Mouse (Mus musculus): ENCODE measurements around the gene B3gnt2.

Gene B3gnt2

GRCm38 (mm10) chr11:22871628-22872306 lies 11.0 kb upstream of the B3gnt2 start:
- DNase-seq (ENCODE audit: low spot score in 2 of 2): no peak

- no peak for DNase-seq (ENCODE audit: low spot score in 2 of 2)
These were observed 7.8 kb upstream of the B3gnt2 start for GRCm38 (mm10) chr11:22868582-22868981.

- no peak for DNase-seq (ENCODE audit: low spot score in 2 of 2)
These were observed 6.9 kb upstream of the B3gnt2 start for GRCm38 (mm10) chr11:22867691-22868090.

DNA sequence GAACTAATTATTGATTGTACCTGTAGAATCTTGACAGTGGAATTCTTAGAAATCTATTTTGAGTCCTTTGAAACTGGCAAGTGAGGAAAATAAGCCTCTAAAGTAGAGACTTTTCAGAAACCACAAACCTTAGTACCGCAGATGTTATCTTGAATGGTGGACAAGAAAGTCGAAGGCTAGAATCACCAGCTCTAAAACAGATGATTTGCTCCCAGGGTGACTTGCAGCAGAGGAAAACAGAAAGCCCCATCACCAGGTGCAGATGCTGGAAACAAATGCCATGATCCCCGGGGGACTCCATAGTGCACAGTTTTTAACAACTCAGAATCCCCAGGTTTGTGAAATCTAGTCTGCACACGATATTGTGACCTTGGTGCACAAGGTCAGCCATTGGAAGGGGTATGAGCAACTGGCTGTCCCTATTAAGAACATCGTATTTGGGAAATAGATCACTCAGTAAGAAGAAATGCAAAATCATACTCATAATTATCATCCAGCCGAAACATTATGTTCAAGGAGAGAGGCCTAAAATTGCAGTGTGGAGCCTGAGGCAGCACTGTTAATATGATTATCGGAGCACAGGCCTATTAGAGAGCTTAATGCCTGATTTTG lies 5.0 kb upstream of the B3gnt2 start:
- DNase-seq (ENCODE audit: low spot score in 2 of 2): no peak

DNA sequence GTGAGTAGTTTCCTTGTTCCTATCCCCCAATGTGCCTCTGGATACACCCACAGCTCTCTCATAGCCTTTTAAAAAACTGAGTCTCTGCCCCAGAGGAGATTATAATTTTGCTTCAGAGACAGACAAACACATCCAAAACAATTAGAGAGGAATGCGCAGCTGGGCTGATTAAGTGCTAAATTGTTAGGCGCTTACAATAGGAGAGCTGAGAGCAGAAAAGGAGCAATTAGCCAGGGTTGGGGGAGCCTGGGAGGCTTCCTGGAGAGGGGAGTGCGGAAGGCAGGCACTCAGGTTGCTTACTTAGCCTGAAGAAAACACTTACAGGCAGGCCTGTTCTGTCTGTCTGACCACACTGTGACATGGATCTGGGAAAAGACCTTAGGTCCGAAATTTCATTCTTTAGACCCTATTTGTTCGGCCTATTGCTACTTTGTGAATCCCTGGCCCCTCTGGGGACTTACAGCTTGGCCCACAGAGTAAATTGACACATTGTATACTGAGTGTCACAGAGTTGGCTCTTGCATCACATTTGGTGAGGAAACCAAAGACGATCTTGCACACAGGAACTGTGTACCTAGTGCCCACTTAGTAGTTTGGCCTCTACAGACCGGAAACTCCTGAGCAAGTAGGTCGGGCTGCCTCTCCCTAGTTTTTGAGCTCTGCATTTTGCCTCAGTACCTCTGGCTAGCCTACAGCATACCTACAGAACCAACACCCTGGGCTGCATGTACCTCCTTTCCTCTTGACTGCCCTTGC lies 3.7 kb upstream of the B3gnt2 start:
- DNase-seq (ENCODE audit: low spot score in 2 of 2): no peak

DNA sequence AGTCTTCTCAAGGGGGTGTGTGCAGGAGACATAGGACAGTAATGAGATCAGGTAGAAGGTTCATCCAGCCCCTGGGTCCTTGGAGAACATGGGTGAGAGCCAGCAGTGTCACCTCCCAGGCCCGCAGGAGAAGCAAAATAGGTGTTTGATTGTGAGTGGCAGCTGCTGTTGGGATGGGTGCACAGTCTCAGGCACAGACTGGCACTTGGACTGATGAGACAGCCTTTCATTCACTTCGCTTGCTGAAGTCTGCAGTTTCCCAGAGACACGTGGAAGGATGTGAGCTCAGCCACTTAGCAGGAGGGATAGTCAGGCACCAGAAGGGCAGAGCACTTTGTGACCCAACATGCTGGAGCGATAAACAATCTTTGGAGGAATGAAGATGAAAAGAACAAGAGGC lies 2.8 kb upstream of the B3gnt2 start:
- DNase-seq (ENCODE audit: low spot score in 2 of 2): no peak

GRCm38 (mm10) chr11:22861315-22861714 lies 554 bp upstream of the B3gnt2 start:
- DNase-seq (ENCODE audit: low spot score in 2 of 2): no peak

GRCm38 (mm10) chr11:22859633-22860334 lies 977 bp downstream of the B3gnt2 start:
- peak; percentile 70 to 78 for DNase-seq (ENCODE audit: low spot score in 2 of 2)

- no peak for DNase-seq (ENCODE audit: low spot score in 2 of 2)
These were observed 1.5 kb downstream of the B3gnt2 start for GRCm38 (mm10) chr11:22859301-22859632.

DNA sequence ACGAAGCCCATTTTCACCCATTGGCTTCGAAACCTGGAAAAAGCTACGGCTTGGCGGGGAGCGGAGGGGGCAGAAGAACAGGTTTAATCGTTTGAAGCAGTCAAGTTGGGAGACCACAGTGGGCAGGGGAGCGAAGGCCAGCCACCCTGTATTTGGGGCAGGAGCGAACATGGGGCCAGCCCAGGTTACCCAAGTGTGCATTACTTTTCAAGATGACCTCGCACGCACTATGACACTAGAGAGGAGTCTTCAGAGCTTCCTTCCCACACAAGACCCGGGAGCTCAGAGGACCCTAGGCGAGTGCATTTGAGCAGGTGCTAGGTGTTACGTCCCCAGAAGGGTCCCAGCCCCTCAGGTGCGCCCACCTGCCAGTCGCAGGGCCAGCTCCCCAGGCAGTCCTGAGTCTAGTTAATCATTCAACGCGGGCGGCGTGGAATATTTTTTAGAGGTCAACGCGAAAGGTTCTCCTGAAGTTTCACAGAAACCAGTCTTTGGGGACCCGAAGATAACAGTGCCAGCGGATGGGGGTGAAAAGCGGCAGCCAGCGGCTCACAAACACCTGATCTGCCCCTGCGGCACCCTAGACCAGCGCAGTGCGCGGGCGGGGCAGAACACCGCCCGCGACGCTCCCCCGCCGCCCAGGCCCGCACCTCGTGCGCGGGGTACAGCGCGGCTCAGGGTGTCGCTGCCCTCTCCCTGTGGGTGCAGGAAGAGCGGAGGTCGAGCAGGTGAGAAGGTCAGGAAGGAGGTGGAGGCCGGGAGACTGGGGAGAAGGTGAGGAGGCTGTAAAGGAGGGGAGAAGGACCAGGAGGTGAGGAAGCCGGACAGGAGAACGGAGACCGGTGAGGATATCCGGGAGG lies 2.1 kb downstream of the B3gnt2 start:
- DNase-seq (ENCODE audit: low spot score in 2 of 2): no peak

DNA sequence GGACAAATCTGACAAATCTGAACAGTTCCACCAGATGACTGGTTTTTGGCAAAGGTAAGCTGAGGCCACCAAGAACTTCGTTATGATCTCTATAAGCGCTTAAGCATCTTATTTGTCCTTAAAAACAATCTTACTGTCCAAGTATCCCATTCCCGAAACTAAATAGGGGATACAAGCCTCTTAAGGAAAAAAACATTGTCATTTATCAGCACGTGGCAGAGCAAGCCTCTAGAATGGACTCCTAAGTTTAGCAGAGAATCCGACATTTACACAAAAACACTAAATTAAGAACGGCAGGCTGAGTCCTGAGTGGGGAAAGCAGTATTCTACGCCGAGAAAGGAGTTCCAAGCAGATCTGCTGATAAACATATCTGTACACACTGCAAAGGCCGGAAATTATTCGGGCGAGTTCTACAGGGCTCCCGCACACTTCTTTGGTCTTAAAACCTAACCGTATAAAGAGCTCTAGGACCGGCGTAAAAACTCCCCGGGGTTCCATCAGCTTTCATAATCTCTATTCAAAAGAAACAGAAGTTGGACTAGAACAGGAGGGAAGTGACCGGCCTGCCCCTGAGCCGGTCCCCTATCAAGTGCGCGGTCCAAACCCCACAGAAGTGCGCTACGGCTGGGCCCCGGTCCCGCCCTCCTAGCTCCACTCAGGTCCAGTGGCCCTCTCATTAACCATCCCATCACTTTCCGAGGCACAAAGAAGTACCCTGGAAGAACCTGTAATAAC lies 2.9 kb downstream of the B3gnt2 start:
- DNase-seq (ENCODE audit: low spot score in 2 of 2): no peak

GRCm38 (mm10) chr11:22857106-22857704 lies 3.6 kb downstream of the B3gnt2 start:
- no peak for DNase-seq (ENCODE audit: low spot score in 2 of 2)

- no peak for DNase-seq (ENCODE audit: low spot score in 2 of 2)
These were observed 4.3 kb downstream of the B3gnt2 start for GRCm38 (mm10) chr11:22856371-22856965.

DNA sequence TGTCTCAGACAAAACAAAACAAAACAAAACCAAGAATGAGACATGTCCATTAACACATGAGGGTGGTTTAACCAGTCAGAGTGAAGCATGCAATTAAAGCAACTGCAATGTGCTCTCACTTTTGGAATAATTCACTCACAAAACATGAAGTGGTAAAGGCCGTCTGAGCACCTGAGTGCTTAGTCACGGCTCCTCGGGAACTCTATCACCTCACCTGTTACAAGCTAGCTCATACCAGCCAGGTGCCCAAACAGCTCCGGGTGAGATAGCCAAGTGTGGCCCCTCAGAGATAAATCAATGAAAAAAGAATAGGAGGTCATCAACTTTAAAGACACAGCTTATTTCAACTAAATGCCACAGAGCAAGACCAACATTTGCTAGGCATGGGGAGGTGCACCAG lies 6.2 kb downstream of the B3gnt2 start:
- DNase-seq (ENCODE audit: low spot score in 2 of 2): no peak

DNA sequence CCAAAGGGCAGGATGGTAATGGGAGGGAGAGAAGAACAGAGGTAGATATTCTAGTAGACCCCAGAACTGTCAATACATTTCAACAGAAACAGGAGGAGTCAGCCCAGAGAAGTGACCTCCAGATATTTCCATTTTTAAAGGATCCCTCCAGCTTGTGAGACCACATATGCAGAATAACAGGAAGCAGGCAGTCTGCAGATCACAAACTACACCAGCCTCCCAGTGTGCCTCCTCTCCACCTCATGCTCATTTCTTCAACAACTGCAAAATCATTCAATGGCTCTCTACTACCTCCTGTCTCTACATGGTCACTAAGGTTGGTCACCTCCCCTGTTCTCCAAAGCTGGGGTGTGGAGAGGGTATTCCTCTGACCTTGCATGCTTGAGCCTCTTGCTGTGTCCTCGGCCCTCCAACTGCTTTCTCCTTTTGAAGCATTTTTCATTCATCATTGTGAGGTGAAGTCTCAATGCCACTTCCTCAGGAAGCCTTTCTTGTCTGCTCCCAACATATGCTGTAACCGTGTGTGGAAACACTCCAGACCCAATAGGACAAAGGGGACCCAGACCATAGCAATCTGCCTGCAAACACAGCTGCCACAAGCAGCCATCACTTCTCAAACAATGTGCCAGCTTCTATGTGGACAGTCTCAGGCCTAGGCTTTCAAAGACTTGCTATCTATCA lies 7.1 kb downstream of the B3gnt2 start:
- DNase-seq (ENCODE audit: low spot score in 2 of 2): no peak

DNA sequence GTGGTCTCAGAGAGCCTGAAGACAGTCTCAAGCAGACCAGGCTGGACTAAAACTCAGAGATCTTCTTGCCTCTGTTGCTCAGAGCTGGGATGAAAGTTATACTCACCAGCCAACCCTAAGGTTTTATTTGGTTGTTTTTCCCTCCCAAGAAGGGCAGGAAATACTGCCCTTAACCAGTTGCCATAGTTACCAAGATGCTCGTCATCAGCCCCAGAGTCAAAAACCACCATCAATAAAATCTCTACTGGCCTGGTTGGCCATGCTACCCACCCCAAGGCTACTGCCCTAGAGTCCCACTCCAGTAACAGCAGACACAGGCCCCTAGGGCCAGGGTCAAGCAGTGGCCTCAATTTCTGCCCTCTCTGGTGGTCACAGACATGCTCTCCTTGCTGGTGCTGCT lies 8.3 kb downstream of the B3gnt2 start:
- DNase-seq (ENCODE audit: low spot score in 2 of 2): no peak

GRCm38 (mm10) chr11:22851416-22851815 lies 9.3 kb downstream of the B3gnt2 start:
- no peak for DNase-seq (ENCODE audit: low spot score in 2 of 2)

DNA sequence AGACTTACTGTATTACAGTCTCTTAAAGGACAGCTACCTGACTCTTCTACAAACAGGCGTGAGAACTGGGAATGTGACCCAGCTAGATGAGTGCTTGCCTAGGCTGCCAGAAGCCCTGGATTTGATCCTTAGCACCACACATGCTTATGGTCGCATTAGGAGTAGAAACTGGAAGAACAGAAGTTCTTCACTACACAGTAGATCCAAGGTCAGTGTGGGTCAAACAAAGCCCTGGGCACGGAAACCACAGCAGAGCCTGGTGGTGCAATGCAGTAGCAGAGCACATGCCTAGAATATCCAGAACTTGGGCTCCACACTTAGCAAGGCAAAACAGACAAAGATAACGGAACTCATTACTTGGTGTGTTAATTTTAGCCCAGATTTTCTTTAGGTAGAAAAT lies 10.7 kb downstream of the B3gnt2 start:
- DNase-seq (ENCODE audit: low spot score in 2 of 2): no peak

GRCm38 (mm10) chr11:22848649-22849195 lies 12.0 kb downstream of the B3gnt2 start:
- no peak for DNase-seq (ENCODE audit: low spot score in 2 of 2)

All from right cerebral cortex, adult 2 months (tissue).